Mouse (Mus musculus) embryonic facial prominence, embryonic 13.5 days (tissue): Measurements from ENCODE around the gene Doxl2. TPM values are rescaled to one million over a fixed set of nuclear protein-coding genes. Genes with fewer than 3 reads are reported as not detected.

Experiments
- polyA plus RNA-seq: library from polyadenylated mRNA; unstranded; fragments of >200 nt; fragmentation: Nextera tagmentation; extraction: Ambion mirVana; gene quantifications from 2 replicates; pipeline ENCODE4 v1.2.1, GENCODE M21; 2015

The Doxl2 gene
- polyA plus RNA-seq, 1 experiment from 2014 or later: not detected

Other genes starting within 250 kb of the Doxl2 start
- 8.0 and 9.0 TPM in 2 replicates for gene Gimap1, start 235.9 kb upstream of the Doxl2 start, polyA plus RNA-seq
- gene Gimap5, start 228.8 kb upstream of the Doxl2 start, polyA plus RNA-seq: 2.3 and 3.8 TPM in 2 replicates
- not detected in 2 replicates for gene Gimap3, start 204.1 kb upstream of the Doxl2 start, polyA plus RNA-seq
- 49.3 and 51.9 TPM in 2 replicates for gene Tmem176a, start 134.0 kb upstream of the Doxl2 start, polyA plus RNA-seq
- gene Tmem176b, start 133.5 kb upstream of the Doxl2 start, polyA plus RNA-seq: 171 and 177 TPM in 2 replicates
- 1.2 TPM in 1 of 2 replicates, not detected in the other for gene Aoc1, start 102.1 kb upstream of the Doxl2 start, polyA plus RNA-seq
- gene 1600015I10Rik, start 45.1 kb upstream of the Doxl2 start, polyA plus RNA-seq: not detected in 2 replicates
- gene Svs1, start 11.9 kb downstream of the Doxl2 start, polyA plus RNA-seq: not detected in 2 replicates
- 1.3 and 1.4 TPM in 2 replicates for gene Gpnmb, start 61.6 kb downstream of the Doxl2 start, polyA plus RNA-seq
- gene Malsu1, start 98.8 kb downstream of the Doxl2 start, polyA plus RNA-seq: 83.8 and 87.9 TPM in 2 replicates
- 69.9 and 75.5 TPM in 2 replicates for gene Igf2bp3, start 240.0 kb downstream of the Doxl2 start, polyA plus RNA-seq